Mouse (Mus musculus): ENCODE data around the gene Fbln5.

Fbln5 gene

DNA sequence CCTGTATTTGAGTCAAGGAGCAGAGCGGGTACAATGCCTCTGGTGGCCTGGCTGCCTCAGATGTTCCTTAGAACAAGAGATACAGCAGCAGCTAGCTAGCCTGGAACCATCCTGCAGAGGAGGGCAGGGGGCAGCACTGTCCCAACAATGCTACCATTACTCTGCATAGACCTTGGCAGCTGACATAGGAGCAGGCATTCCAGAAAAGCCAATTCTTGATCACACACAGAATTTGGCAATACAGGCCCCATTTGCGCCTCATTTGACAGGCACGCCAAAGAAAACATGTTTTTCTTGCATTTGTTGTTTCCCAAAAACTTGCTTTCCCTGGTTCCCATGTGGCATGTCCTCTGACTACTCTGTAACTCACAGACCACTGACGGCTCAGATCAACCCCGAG is 56.8 kb downstream of the Fbln5 start:
- peak; percentile 48 to 53 for DNase-seq (ENCODE audit: low spot score in 2 of 2)

DNA sequence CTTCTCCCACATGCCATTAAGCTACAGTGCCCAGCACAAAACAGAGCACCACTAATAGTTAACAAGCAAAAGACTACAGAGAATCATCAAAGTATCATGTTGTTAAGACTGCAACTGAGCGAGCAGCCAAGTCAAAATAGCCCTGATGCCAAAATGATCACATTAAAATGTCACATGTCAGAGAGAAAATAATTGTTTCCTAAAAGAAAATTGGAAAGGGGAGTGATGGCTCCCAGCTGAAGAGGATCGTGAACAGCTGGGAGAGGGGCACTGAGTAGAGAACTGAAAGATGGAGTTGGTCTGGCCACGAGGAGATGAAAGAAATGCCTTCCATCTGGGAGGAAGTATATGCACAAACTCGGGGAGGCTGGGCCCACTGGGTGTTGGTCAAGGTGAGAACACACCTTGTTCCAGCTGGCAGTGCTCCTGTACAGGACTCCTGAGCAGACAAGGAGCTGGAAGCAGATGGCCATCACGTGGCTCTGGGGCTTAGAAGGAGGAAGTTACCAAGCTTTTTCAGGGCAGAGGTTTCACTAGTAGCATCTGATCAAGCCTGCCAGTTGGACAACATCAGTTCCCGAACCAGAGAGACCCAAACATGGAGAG is 59.3 kb downstream of the Fbln5 start:
- DNase-seq (ENCODE audit: low spot score in 2 of 2) = no peak

DNA sequence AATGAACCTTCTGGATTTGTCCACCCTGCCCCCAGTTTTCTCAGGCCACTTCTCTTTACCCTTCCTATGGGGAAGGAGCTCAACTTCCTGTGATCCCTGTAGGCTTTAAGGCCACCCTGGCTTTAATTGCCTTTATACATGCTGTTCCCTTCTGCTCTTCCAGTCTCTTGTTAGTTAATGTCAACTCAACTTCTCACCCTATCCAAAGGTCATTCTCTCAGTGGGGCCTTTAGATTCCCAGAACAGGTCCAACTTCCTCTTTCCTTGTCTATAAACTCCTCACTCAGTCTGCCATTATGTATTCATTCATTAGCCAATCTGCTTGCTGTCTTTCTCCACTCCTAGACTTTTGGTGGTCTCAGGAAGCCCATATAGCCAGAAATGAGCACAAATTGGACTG is 60.2 kb downstream of the Fbln5 start:
- DNase-seq (ENCODE audit: low spot score in 2 of 2) = no peak

DNA sequence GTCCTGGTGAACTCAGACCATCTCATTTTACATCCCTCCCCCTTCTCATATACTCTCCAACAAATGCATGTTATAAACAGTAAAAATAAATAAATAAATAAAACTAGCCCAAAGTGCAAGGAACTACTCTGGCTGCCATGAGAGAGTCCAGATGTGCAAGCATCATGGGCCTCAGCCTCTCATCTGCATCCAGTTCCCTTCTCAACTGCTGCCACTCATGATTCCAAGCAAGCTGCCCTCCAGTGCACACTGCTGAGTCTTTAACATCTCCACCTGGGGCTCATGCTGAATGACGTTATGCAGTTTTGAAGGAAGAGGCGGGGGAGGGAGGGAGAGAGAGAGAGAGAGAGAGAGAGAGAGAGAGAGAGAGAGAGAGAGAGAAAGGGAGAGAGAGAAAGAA is 76.5 kb downstream of the Fbln5 start:
- no peak for DNase-seq (ENCODE audit: low spot score in 2 of 2)

DNA sequence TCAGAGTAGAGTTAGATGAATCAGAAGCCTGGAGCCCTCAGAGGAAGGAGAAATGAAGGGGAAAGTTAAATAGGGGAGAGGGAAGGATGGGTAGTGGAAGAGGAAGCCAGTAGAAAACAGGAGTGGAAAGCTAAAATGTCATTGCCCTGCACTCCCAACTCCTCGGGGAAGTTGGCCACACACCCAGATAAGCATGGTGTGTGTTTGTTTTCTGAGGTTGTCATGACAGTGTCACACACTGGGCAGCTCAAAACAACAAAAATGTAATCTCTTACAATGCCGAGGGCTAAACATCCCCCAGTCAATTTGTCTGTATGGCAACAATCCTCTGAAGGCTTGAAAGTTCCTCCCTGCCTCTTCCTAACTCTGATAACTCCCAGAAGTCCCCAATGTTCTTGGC is 78.4 kb downstream of the Fbln5 start:
- DNase-seq (ENCODE audit: low spot score in 2 of 2) = peak in 1 of 2 experiments; percentile 19

DNA sequence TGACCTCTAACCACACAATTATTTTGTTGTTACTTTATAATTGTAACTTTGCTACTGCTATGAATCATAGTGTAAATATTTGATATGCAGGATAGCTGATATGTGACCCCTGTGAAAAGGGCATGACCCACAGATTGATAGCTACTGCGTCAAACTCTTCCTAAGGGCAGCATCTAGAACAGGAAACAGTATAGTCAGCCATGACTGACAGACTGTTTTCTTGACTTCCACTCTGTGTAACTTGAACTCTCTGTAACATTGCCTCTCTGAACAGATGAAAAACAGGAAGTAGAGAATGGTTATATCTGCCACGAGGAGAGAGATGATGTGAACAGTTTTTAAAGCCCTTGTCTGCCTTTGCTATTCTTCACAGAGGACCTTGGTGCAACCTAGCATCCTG is 78.8 kb downstream of the Fbln5 start:
- no peak for DNase-seq (ENCODE audit: low spot score in 2 of 2)

DNA sequence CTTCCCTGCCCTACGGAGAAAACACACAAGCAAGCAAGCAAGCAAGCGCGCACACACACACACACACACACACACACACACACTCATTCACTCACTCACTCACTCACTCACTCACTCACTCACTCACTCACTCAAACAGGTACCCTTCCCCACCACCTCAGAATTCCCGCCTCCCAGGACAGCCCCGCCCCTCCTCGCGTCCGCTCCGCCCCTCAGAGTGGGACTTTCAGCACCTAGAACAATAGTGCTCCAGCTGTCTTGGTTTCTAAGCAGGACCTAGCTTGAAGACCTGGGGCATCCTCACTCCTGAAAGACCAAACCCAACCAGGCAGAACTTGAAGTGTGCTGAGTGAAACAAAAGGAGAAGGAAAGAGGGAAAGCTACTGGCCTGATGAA is 100.1 kb downstream of the Fbln5 start:
- DNase-seq (ENCODE audit: low spot score in 2 of 2) = no peak

DNA sequence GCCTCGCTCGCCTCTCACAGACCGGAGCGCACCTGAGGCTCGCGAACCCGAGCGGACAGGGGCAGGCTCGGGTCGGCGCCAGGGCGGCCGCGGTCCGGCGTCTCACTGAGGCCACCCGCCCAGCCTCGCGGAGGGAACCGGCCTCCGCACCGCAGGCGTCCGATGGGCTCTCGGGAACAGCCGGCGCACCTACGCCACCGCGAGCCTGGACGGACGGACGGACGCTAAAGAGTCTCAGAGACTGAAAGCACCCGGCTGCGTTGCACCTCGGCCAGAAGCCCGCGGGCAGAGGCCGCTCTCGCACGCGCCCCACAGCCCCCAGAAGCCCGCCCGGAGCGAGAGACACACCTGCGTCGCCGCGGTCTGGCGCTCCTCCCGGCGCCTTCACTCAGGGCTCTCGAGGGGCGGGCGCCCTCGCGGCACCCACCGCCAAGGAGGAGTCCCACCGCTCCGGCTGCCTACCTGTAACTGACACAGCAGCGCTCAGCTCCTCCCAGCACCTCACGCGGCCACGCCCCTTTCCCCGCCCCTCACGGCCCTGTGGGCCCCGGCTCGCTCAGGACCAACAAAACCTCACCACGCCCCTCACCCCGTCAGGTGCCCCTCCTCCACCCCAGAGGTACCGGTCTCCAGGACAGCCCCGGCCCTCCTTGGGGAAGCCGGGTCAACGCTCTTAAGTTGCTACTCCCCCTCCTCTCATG is 100.7 kb downstream of the Fbln5 start, which contains the start of gene Tc2n:
Gene Tc2n (minus strand): TSS at position 470 of the 701 bp plus-strand sequence.
- peak; percentile 17 to 39 for DNase-seq (ENCODE audit: low spot score in 2 of 2)

DNA sequence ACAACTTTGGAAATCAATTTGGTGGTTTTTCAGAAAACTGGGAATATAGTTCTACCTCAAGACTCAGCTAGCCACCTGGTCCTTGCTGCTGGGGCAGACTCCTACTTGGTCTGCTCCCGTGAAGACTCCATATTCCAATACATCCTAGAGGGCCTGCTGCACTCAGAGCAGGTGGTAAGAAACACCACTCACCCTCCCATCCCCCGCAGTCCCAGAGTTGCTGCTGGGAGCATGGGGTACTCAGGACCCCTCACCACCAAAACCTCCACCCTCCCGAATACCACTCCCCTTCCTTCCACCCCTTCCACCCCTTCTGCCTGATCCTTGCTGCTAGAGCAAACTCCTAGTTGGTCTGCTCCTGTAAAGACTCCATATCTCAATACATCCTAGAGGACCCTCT is 119.7 kb downstream of the Fbln5 start:
- DNase-seq (ENCODE audit: low spot score in 2 of 2) = no peak
